Mouse (Mus musculus) cerebellum, adult (tissue): ENCODE measurements around the gene Ddah1.
"Not testable (repeated sequence)": the region's sequence is repeated elsewhere in the genome, so short reads cannot be mapped to it uniquely, and the experiment has no call there.

ENCODE experiments used
- ATAC-seq: cut with Nextera tagmentation; 2 replicates; pipeline ENCODE4 v1.9.2; 2017; ENCODE audit warnings: mild to moderate bottlenecking, moderate library complexity, mixed read lengths; ENCODE audit not compliant: insufficient number of reproducible peaks, low FRiP score, low TSS enrichment

The Ddah1 gene

DNA sequence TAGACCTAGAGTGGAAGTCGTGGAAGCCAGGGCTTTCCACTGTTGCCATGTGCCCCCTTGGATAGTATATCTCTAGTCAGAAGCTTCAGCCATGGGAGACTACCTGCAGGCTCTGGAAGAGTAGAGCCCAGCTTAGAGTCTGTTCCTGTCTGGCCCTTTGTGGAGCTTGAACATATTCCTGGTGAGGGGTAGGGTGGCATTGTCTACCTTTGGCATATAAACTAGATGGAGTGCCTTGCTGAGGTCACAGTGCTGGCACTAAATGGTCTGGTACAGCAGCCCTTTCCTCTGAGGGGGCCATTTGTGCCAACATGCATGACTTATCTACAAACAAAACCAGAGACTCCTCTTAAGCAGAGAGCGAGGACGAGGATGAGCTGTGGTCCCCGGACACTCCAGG lies 95.2 kb downstream of the Ddah1 start:
- no peak for ATAC-seq

DNA sequence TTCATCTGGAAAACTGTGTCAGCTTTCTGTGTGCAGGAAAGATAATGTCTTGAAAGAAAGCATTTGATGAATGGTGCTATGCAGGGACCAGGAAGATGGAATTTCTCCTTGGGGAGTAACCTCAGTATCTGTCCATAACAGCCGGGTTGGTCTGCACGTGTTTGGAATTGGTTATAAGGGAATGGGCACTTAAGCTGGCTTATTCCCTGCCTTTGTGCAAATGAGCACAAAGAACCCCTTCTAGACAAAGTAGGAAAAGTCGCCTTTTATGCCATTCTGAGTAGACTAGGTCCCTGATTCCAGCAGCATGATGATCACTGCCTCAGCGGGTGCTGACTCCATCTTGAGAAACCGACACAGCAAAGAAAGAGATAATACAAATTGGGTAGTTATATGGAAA lies 96.0 kb downstream of the Ddah1 start:
- ATAC-seq: no peak

DNA sequence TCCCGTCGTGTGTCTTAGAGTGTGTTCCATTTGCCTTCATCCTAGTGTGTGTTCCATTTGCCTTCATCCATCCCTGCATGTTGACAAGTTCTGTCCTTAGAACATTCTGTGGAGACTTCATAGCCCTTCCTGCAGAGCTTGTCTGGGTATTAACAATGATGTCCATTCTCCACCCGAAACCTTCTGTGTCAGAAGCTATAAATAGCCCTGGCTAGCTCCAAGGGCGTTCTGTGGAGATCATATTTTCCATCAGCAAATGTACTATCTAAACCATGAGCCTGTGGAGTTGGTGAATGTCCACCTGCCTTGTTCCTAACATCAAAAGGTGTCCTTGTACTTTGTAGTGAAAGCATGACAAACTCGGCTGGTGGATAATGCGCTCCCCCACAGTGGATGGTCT lies 96.8 kb downstream of the Ddah1 start:
- ATAC-seq: no peak

GRCm38 (mm10) chr3:145858388-145858787 lies 99.9 kb downstream of the Ddah1 start:
- no peak for ATAC-seq

- ATAC-seq: no peak
These were observed 104.0 kb downstream of the Ddah1 start for GRCm38 (mm10) chr3:145862521-145862920.

DNA sequence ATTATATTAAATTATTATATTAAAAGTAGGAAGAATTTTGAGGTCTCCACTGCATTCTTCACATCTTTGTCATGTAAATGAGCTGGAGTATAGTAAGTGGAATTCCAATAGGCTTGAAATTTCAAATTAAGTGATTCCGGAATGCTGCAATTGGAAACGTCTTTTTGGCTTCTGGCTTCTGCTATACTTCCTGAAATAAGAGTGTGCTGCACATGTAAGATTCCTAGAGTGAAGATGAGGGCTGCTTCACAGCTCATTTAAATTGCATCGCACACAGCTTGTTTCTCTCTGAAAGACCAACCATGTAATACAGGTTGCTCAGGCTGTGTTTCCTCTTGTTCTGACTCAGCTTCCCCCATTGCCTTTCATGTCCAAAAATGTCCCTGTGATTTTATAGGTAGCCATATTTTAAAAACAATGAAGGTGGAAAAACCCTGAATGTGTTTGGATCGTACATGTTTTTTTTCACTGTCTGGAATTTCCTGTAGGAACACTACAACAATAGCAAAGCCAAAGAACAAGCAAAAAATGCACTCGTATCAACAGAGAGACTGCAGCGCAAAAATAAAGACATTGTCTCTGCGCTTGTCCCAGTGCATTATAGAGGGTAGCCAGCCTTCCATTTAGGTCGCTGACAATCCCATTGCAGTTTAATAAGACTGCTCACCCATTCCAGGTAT lies 105.7 kb downstream of the Ddah1 start:
- ATAC-seq: no peak

DNA sequence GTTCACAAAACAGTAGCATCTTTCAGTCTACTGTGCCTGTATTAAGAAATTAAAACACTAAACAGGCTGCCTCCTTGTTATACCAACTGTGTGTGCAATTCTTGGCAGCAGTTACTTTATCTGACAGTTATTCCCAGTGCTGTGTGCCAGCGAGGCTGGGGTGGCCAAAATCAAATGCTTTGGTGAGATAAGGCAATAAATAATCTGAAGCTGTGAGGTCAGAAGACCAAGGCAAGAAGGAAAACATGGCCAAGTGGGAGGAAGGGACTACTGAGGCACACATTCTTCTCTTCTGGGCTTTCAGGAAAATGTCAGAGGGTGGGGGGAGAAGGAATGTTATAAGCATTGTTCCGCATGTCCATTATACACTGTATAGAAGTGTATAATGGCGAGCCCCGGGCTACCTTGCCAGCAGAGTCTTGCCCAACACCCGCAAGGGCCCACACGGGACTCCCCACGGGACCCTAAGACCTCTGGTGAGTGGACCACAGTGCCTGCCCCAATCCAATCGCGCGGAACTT lies 106.3 kb downstream of the Ddah1 start:
- no peak for ATAC-seq

- ATAC-seq: no peak
These were observed 114.2 kb downstream of the Ddah1 start for GRCm38 (mm10) chr3:145872680-145873079.

- no peak for ATAC-seq
These were observed 114.8 kb downstream of the Ddah1 start for GRCm38 (mm10) chr3:145873271-145873670.

- ATAC-seq: peak; percentile 36; the same call in 1 of the 2 replicates
These were observed 115.7 kb downstream of the Ddah1 start for GRCm38 (mm10) chr3:145874126-145874525.

DNA sequence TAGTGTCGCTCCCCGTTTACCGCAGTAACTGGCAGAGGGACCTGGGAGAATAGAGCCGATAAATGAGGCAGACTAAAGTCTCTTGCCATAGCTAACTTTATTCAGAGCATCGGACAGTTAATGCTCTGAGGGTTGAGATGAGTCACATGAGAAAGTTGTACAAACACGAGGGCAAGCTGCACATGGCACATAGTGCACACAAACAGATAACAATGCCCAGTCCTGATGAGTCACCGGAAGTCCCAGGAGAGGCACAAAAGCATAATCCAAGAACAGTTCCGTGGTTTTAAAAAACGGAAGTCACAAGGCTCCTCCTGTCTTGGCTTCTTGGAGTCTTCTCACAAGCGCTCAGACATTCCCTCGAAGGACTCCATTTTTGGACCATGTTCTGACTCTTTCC lies 117.6 kb downstream of the Ddah1 start:
- ATAC-seq: no peak

GRCm38 (mm10) chr3:145878867-145879266 lies 120.4 kb downstream of the Ddah1 start:
- ATAC-seq: not testable (repeated sequence)

DNA sequence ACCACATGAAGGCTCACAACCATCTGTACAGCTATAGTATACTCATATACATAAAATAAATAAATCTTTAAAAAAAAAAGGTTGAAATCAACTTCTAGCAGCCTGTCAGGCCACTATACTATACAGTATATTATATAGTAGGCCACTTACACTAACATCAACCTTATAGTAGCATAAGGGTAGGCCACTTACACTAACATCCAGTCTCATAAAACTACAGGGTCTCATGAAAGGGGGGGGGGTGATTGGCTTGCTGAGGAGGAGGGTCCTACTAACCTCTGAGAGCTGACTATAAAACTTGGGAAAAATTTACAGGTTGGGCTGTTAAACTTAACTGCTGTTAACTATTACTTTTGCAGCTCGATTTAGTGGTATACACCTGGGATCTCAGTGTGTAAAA lies 121.9 kb downstream of the Ddah1 start:
- ATAC-seq: no peak

DNA sequence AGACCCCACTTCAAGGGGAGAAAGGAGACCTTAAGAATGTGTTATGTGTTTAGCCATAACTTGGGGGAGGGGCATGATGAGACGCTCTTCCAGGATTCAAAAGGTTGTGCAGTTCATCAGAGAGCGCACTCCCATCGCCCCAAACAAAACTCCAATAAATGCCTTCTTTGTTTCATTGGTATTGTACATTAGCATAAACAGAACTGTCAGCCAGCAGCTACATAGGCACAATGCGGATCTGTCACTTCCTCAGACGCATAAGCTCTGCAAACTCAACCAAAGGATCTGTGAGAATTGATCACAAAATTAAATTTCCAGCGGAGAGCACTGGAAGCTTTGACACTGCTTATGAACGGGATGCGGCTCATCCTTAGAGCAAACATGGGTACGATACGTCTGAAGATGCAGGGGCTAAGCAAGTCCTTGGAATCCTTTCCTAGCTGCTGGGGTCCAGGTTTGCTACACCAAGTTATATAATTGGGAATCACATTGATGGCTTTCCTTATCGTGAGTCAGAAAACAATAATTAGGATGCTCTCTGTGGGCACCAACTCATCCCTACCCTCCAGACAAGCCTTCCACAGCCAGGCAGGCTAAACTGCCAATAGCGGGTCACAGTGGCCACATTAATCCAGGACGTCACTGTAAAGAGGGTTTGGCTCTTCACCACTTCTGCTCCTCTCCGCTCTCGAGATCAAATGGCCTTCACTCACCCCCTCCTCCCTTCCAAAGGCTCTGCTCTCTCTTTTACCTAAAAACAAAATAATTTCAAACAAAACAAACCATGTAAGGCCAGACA lies 123.8 kb downstream of the Ddah1 start:
- no peak for ATAC-seq

GRCm38 (mm10) chr3:145883233-145883632 lies 124.8 kb downstream of the Ddah1 start:
- no peak for ATAC-seq

GRCm38 (mm10) chr3:145885376-145885775 lies 126.9 kb downstream of the Ddah1 start:
- ATAC-seq: no peak

- ATAC-seq: no peak
These were observed 127.5 kb downstream of the Ddah1 start for GRCm38 (mm10) chr3:145885851-145886464.

- no peak for ATAC-seq
These were observed 129.0 kb downstream of the Ddah1 start for GRCm38 (mm10) chr3:145887430-145887971.

DNA sequence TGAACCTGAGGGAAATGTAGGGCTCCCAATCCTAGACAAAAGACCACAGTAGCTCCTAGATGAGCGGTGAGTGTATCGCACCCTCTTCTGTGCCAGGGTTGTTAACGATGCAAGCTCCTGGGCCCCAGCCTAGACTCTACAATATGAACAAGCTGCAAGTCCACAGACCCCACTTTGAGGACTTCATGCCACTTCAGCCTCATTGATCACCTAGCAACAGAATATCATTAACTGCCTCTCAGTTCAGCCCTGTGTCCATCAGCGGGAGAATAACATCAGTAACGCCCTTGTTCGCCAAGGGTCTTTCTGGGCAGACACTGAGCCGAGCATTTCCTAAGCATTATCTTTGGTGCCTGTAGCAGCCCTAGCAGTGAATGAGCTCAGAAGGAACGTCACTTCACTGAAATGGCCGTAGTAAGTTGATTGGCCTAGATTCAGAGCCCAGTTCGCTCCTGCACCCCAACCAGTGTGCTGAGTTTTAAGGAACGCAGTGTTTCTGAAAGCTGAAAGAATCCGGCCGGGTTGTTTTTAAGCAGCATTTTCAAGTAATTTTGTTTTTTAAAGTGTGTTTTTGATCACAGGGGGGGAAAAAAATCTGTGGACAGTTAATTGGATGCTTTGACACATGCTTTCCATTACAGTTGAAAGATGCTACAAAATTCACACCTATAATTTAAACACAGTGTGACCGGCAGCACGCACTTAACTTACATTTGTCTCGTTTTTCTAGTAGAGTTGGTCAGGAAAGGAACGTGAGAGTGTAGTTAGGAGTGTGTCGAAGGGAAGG lies 132.1 kb downstream of the Ddah1 start:
- ATAC-seq: no peak

DNA sequence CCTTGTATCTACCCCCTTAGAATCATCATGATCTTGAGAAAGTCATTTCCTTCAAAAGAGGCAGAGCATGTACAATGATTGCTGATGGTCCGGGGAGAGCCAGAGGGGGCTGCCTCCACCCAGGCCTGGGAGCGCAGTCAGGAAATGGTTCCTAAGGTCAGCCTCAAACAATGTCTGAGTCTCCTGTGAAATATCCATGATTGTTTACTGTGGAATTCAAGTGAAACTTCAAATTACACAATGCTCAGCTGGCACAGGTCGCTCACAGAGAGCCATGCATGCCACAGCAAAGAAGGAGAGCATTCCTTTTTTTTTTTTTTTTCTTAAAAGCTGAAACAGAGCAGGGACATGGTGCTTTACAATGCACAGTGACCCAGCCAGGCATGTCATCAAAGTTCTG lies 134.0 kb downstream of the Ddah1 start:
- no peak for ATAC-seq
